Mouse (Mus musculus) adrenal gland (tissue): ENCODE measurements at regions not wholly inside any gene's neighbourhood (a gene's known extent, or its start where the extent isn't known, plus 50 kb on each side); places are given as distances from the start of the nearest gene placed in this dataset.

ENCODE experiments used
- intact Hi-C: fragments of 180-260 bp; cut with DNase I; formaldehyde crosslinking; loops from one replicate; pipeline ENCODE4 v1.15.1; 2025

GRCm38 (mm10) chr3:34234391-34234790 is 153.3 kb upstream of the Dnajc19 start:
- intact Hi-C loops = loop anchor here (5.0 to 10.0 kb wide), 2 partner anchors 408 to 870 kb away; no protein-coding TSS in a partner anchor

GRCm38 (mm10) chr3:34232329-34233250 is 151.5 kb upstream of the Dnajc19 start:
- intact Hi-C loops = loop anchor here (2.0 to 10.0 kb wide), 3 partner anchors 410 to 1250 kb away; no protein-coding TSS in a partner anchor

- intact Hi-C loops = loop anchor here (2.0 to 10.0 kb wide), 3 partner anchors 411 to 1251 kb away; no protein-coding TSS in a partner anchor
These were observed 150.6 kb upstream of the Dnajc19 start for GRCm38 (mm10) chr3:34231593-34232328.

- intact Hi-C loops = no loop called here
These were observed 141.2 kb upstream of the Dnajc19 start for GRCm38 (mm10) chr3:34222291-34222690.

GRCm38 (mm10) chr3:34219741-34220310 is 138.7 kb upstream of the Dnajc19 start:
- intact Hi-C loops = no loop called here

- intact Hi-C loops = no loop called here
These were observed 138.0 kb upstream of the Dnajc19 start for GRCm38 (mm10) chr3:34219096-34219495.

GRCm38 (mm10) chr3:34217911-34218310 is 136.8 kb upstream of the Dnajc19 start:
- intact Hi-C loops = no loop called here

- intact Hi-C loops = no loop called here
These were observed 133.1 kb upstream of the Dnajc19 start for GRCm38 (mm10) chr3:34214233-34214632.

- intact Hi-C loops = no loop called here
These were observed 125.3 kb upstream of the Dnajc19 start for GRCm38 (mm10) chr3:34206454-34206853.

GRCm38 (mm10) chr3:34198228-34198627 is 117.1 kb upstream of the Dnajc19 start:
- intact Hi-C loops = no loop called here

- intact Hi-C loops = no loop called here
These were observed 116.0 kb upstream of the Dnajc19 start for GRCm38 (mm10) chr3:34197163-34197455.

GRCm38 (mm10) chr3:34196451-34197162 is 115.5 kb upstream of the Dnajc19 start:
- intact Hi-C loops = no loop called here

GRCm38 (mm10) chr3:34195729-34196450 is 114.8 kb upstream of the Dnajc19 start:
- intact Hi-C loops = no loop called here

- intact Hi-C loops = no loop called here
These were observed 92.4 kb upstream of the Dnajc19 start for GRCm38 (mm10) chr3:34173416-34174097.

GRCm38 (mm10) chr3:34172899-34173298 is 91.8 kb upstream of the Dnajc19 start:
- intact Hi-C loops = no loop called here

GRCm38 (mm10) chr3:34171893-34172292 is 90.8 kb upstream of the Dnajc19 start:
- intact Hi-C loops = no loop called here

GRCm38 (mm10) chr3:34168087-34168486 is 87.0 kb upstream of the Dnajc19 start:
- intact Hi-C loops = no loop called here

GRCm38 (mm10) chr3:34150036-34150435 is 68.9 kb upstream of the Dnajc19 start:
- intact Hi-C loops = no loop called here

- intact Hi-C loops = no loop called here
These were observed 62.5 kb upstream of the Dnajc19 start for GRCm38 (mm10) chr3:34143652-34144051.

- intact Hi-C loops = no loop called here
These were observed 58.1 kb upstream of the Dnajc19 start for GRCm38 (mm10) chr3:34139227-34139626.
